Mouse (Mus musculus): ENCODE results near the gene Dnmt3b.
"Not testable (repeated sequence)": the region's sequence is repeated elsewhere in the genome, so short reads cannot be mapped to it uniquely, and the experiment has no call there.

The Dnmt3b gene

GRCm38 (mm10) chr2:153712646-153713091, 63.4 kb downstream of the Dnmt3b start:
- in situ Hi-C loops (cut with MseI, MboI), result no loop called here

- in situ Hi-C loops (cut with MseI, MboI), result no loop called here
These were observed 64.0 kb downstream of the Dnmt3b start for GRCm38 (mm10) chr2:153713227-153713626.

GRCm38 (mm10) chr2:153717861-153718260, 68.6 kb downstream of the Dnmt3b start:
- in situ Hi-C loops (cut with MseI, MboI), result not testable (repeated sequence)

GRCm38 (mm10) chr2:153723098-153723497, 73.8 kb downstream of the Dnmt3b start:
- in situ Hi-C loops (cut with MseI, MboI), result no loop called here

- in situ Hi-C loops (cut with MseI, MboI), result no loop called here
These were observed 75.2 kb downstream of the Dnmt3b start for GRCm38 (mm10) chr2:153724424-153724823.

- in situ Hi-C loops (cut with MseI, MboI), result no loop called here
These were observed 75.6 kb downstream of the Dnmt3b start for GRCm38 (mm10) chr2:153724871-153725270.

GRCm38 (mm10) chr2:153725291-153725690, 76.0 kb downstream of the Dnmt3b start:
- in situ Hi-C loops (cut with MseI, MboI), result no loop called here

GRCm38 (mm10) chr2:153734033-153734432, 84.8 kb downstream of the Dnmt3b start:
- in situ Hi-C loops (cut with MseI, MboI), result no loop called here
